Mouse (Mus musculus): ENCODE data around the gene Gapdh. TPM values are rescaled to one million over a fixed set of nuclear protein-coding genes. Genes with fewer than 3 reads are reported as not detected.

Gapdh gene
- total and polyA plus RNA-seq, 3 experiments = 3,109 to 30,061 (median 10,890) TPM

DNA sequence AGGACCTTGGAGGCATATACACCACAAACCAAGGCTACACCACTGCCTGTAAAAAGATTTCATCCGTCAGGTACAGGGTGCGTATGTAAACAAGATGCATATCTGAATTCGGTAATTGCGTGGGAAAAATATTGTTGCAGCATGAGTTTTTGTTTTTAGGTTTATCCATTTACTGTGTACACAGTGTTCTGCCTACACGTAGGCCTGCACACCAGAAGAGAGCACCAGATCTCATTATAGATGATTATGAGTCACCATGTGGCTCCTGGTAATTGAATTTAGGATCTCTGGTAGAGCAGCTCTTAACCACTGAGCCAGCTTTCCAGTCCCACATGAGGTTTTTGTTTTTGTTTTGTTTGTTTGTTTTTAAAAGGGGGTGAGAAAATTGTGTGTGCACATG is 30.9 kb upstream of the Gapdh start:
- ATAC-seq (ENCODE audit: extremely low read depth, insufficient number of reproducible peaks, low FRiP score, poor library complexity, severe bottlenecking) (no peak), DNase-seq (ENCODE audit: low spot score) (no peak)
- Histone ChIP-seq H3K4me1 (ENCODE audit: insufficient read depth, low read depth, low read length) (peaks cover 13% of the 10 kb centered on the region), H3K4me3 (ENCODE audit: low read depth, low read length) (no peak overlapping the region), H3K27me3 (ENCODE audit: insufficient read depth, low read length) (no peaks in the 10 kb centered on the region), H3K36me3 (replicated peaks) (peaks cover 40% of the 10 kb centered on the region), H3K9me3 (replicated peaks) (no peaks in the 10 kb centered on the region)
- no peak for TF ChIP-seq CTCF (IDR thresholded peaks at IDR 0.05; ENCODE audit: low read depth, low read length)
- no peak for TF ChIP-seq GATA2 (IDR thresholded peaks at IDR 0.05; ENCODE audit: borderline replicate concordance, low read depth, low read length)
- no peak for TF ChIP-seq POLR2AphosphoS5 (IDR thresholded peaks at IDR 0.05; ENCODE audit: insufficient replicate concordance, low read depth, low read length)
- no peak for TF ChIP-seq TAL1 (conservative IDR thresholded peaks at IDR 0.05; ENCODE audit: low read depth, low read length)
- TF ChIP-seq GATA1 (IDR thresholded peaks at IDR 0.05; ENCODE audit: borderline replicate concordance, low read length) = no peak

DNA sequence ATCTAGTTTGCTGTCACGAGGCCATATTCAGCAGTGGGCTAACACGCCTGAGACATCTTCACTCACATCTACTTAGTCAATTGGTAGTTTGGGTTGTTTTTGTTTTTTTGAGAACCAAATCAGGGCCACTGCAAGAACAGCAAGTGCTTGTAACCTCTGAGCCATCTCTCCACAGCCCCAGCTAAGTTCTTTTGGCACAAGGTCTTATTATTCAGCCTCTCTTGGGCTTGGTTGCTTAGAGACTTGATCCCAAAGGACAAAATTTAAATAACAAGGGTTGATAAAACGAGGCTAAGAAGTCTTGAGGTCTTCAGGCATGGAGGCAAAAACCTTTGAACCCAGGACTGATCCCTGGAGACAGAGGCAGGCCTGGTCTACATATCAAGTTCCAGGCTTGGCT is 30.0 kb upstream of the Gapdh start:
- no peak for ATAC-seq (ENCODE audit: extremely low read depth, insufficient number of reproducible peaks, low FRiP score, poor library complexity, severe bottlenecking)
- Histone ChIP-seq H3K4me1 (ENCODE audit: insufficient read depth, low read depth, low read length) (peaks cover 13% of the 10 kb centered on the region), H3K9me3 (replicated peaks) (no peaks in the 10 kb centered on the region), H3K4me3 (ENCODE audit: low read depth, low read length) (no peak overlapping the region), H3K27me3 (ENCODE audit: insufficient read depth, low read length) (no peaks in the 10 kb centered on the region), H3K36me3 (replicated peaks) (peaks cover 40% of the 10 kb centered on the region)
- no peak for DNase-seq (ENCODE audit: low spot score)
- TF ChIP-seq GATA2 (IDR thresholded peaks at IDR 0.05; ENCODE audit: borderline replicate concordance, low read depth, low read length) = no peak
- no peak for TF ChIP-seq TAL1 (conservative IDR thresholded peaks at IDR 0.05; ENCODE audit: low read depth, low read length)
- no peak for TF ChIP-seq CTCF (IDR thresholded peaks at IDR 0.05; ENCODE audit: low read depth, low read length)
- no peak for TF ChIP-seq POLR2AphosphoS5 (IDR thresholded peaks at IDR 0.05; ENCODE audit: insufficient replicate concordance, low read depth, low read length)
- TF ChIP-seq GATA1 (IDR thresholded peaks at IDR 0.05; ENCODE audit: borderline replicate concordance, low read length) = no peak

DNA sequence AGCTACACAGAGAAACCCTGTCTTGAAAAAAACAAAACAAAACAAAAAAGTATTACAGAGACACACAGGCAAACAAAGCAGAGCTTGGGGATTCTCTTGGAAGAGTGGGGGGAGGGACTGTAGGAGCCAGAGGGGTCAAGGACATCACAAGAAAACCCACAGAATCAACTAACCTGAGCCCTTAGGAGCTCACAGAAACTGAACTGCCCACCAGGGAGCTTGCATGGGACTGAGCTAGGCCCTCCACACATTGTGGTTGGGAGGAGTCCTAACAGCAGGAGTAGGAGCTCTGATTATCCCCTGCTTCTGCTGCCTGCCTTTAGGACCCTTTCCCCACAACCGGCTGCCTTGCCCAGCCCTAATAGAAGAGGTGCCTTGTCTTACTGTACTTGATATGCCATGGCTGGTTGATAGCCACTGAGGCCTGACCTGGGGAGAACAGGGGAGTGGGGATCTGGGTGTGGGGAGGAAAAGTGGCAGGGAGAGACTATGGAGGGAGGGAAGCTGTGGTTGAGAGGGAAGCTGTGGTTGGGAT is 29.3 kb upstream of the Gapdh start:
- Histone ChIP-seq H3K4me3 (ENCODE audit: low read depth, low read length) (no peak overlapping the region), H3K4me1 (ENCODE audit: insufficient read depth, low read depth, low read length) (peaks cover 13% of the 10 kb centered on the region), H3K27me3 (ENCODE audit: insufficient read depth, low read length) (no peaks in the 10 kb centered on the region), H3K9me3 (replicated peaks) (no peaks in the 10 kb centered on the region), H3K36me3 (replicated peaks) (peaks cover 40% of the 10 kb centered on the region)
- no peak for ATAC-seq (ENCODE audit: extremely low read depth, insufficient number of reproducible peaks, low FRiP score, poor library complexity, severe bottlenecking)
- TF ChIP-seq CTCF (IDR thresholded peaks at IDR 0.05; ENCODE audit: low read depth, low read length) (no peak), GATA1 (IDR thresholded peaks at IDR 0.05; ENCODE audit: borderline replicate concordance, low read length) (no peak), GATA2 (IDR thresholded peaks at IDR 0.05; ENCODE audit: borderline replicate concordance, low read depth, low read length) (no peak), POLR2AphosphoS5 (IDR thresholded peaks at IDR 0.05; ENCODE audit: insufficient replicate concordance, low read depth, low read length) (no peak), TAL1 (conservative IDR thresholded peaks at IDR 0.05; ENCODE audit: low read depth, low read length) (no peak)
- no peak for DNase-seq (ENCODE audit: low spot score)

DNA sequence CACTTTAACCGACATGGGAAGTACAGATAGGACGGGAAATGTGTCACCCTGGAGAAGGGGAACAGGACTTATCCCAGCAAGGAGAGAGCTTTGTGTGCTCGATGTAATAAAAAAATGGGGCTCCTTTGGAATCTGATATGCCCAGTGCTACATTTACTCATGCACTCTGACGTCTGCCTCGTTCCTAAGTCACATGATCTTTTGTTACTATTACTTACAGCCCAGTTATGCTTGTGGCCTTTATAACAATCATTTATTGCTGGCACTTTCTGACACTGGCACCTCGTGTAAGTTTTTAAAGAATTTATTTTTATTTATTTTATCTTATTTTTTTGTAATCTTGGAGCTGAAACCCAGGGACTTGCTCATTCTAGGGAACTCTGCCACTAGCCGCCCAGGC is 27.1 kb upstream of the Gapdh start:
- Histone ChIP-seq H3K27me3 (ENCODE audit: insufficient read depth, low read length) (no peaks in the 10 kb centered on the region), H3K4me1 (ENCODE audit: insufficient read depth, low read depth, low read length) (peaks cover 26% of the 10 kb centered on the region), H3K4me3 (ENCODE audit: low read depth, low read length) (peak overlapping the region; percentile 2; the same call in 1 of the 2 replicates), H3K9me3 (replicated peaks) (no peaks in the 10 kb centered on the region), H3K36me3 (replicated peaks) (peaks cover 54% of the 10 kb centered on the region)
- DNase-seq (ENCODE audit: low spot score) = no peak
- peak; percentile 15; the same call in 1 of the 2 replicates for ATAC-seq (ENCODE audit: extremely low read depth, insufficient number of reproducible peaks, low FRiP score, poor library complexity, severe bottlenecking)
- TF ChIP-seq GATA1 (IDR thresholded peaks at IDR 0.05; ENCODE audit: borderline replicate concordance, low read length) (no peak), POLR2AphosphoS5 (IDR thresholded peaks at IDR 0.05; ENCODE audit: insufficient replicate concordance, low read depth, low read length) (no peak), GATA2 (IDR thresholded peaks at IDR 0.05; ENCODE audit: borderline replicate concordance, low read depth, low read length) (no peak), CTCF (IDR thresholded peaks at IDR 0.05; ENCODE audit: low read depth, low read length) (no peak), TAL1 (conservative IDR thresholded peaks at IDR 0.05; ENCODE audit: low read depth, low read length) (no peak)

DNA sequence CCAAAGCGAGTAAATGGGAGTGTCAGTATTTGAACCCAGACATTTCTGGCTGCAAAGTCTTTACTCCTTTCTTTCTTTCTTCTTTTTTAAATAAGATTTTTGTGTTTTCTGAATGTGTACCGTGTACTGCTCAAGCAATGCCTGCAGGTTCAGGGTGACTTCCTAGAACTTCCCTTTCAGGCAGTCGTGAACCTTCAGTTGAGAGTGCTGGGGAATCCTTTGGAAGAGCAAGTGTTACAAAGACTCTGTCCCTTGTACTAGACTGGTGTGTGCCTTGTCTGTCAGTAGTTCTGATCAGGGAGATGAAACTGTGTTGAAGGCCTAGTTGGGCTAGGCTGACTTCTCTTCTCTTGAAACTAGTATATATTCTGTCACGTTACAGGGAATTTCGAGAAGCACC is 26.6 kb upstream of the Gapdh start:
- DNase-seq (ENCODE audit: low spot score) (no peak), ATAC-seq (ENCODE audit: extremely low read depth, insufficient number of reproducible peaks, low FRiP score, poor library complexity, severe bottlenecking) (no peak)
- TF ChIP-seq CTCF (IDR thresholded peaks at IDR 0.05; ENCODE audit: low read depth, low read length) (no peak), TAL1 (conservative IDR thresholded peaks at IDR 0.05; ENCODE audit: low read depth, low read length) (no peak), POLR2AphosphoS5 (IDR thresholded peaks at IDR 0.05; ENCODE audit: insufficient replicate concordance, low read depth, low read length) (no peak), GATA1 (IDR thresholded peaks at IDR 0.05; ENCODE audit: borderline replicate concordance, low read length) (no peak), GATA2 (IDR thresholded peaks at IDR 0.05; ENCODE audit: borderline replicate concordance, low read depth, low read length) (no peak)
- no peaks in the 10 kb centered on the region for H3K9me3 ChIP-seq (replicated peaks)
- no peaks in the 10 kb centered on the region for H3K27me3 ChIP-seq (ENCODE audit: insufficient read depth, low read length)
- H3K36me3 ChIP-seq (replicated peaks) = peaks cover 56% of the 10 kb centered on the region
- H3K4me3 ChIP-seq (ENCODE audit: low read depth, low read length) = peak overlapping the region; percentile 88
- H3K4me1 ChIP-seq (ENCODE audit: insufficient read depth, low read depth, low read length) = peaks cover 26% of the 10 kb centered on the region

- Histone ChIP-seq H3K27me3 (ENCODE audit: insufficient read depth, low read length) (no peaks in the 10 kb centered on the region), H3K36me3 (replicated peaks) (peaks cover 58% of the 10 kb centered on the region), H3K4me3 (ENCODE audit: low read depth, low read length) (peak overlapping the region; percentile 88), H3K4me1 (ENCODE audit: insufficient read depth, low read depth, low read length) (peaks cover 28% of the 10 kb centered on the region), H3K9me3 (replicated peaks) (no peaks in the 10 kb centered on the region)
- DNase-seq (ENCODE audit: low spot score) (peak; percentile 76), ATAC-seq (ENCODE audit: extremely low read depth, insufficient number of reproducible peaks, low FRiP score, poor library complexity, severe bottlenecking) (peak; percentile 80)
- TF ChIP-seq GATA2 (IDR thresholded peaks at IDR 0.05; ENCODE audit: borderline replicate concordance, low read depth, low read length) = no peak
- TF ChIP-seq GATA1 (IDR thresholded peaks at IDR 0.05; ENCODE audit: borderline replicate concordance, low read length) = no peak
These were observed 25.9 kb upstream of the Gapdh start for GRCm38 (mm10) chr6:125192016-125192714.
